Mouse (Mus musculus): ENCODE data around the gene Ldhc.

DNA sequence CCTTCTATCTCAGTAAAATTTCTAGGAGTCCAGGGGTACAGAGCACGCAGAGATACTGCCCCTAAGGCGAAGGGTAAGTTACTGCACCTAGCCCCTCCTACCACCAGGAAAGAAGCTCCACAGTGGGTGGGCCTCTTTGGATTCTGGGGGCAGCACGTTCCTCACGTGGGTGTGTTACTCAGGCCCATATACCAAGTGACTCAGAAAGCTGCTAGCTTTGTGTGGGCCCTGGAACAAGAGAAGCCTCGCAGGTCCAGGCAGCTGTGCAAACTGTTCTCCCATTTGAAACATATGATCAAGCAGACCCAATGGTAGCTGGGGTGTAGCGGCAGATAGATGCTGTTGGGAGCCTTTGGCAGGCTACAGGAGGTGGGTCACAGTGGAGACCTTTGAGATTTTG is 2.0 kb upstream of the Ldhc start:
- TF ChIP-seq EP300 (IDR thresholded peaks at IDR 0.05) (no peak), CTCF (IDR thresholded peaks at IDR 0.05) (no peak)
